Mouse (Mus musculus) neutrophil, adult 5-6 weeks (primary cell): Measurements from ENCODE around the gene Itpkc. TPM values are rescaled to one million over a fixed set of nuclear protein-coding genes. Genes with fewer than 3 reads are reported as not detected.
A peak's percentile ranks its signal among the peaks of the same experiment; 100 is the strongest.

Experiments
- ATAC-seq: fragments of 151-379, 151-347 bp; 2 replicates; pipeline ENCODE4 v1.8.0; 2017; ENCODE audit warnings: mild to moderate bottlenecking, moderate TSS enrichment; ENCODE audit not compliant: insufficient number of reproducible peaks, poor library complexity, low FRiP score, severe bottlenecking; ENCODE audit errors: extremely low read depth
- total RNA-seq: library from RNA; stranded (forward); fragments of 200-1000 nt; gene quantifications from 2 replicates; pipeline ENCODE4 v1.2.3, GENCODE M21; 2017

Itpkc gene
- total RNA-seq, 1 experiment from 2014 or later, result 12.0 TPM

- no peak for ATAC-seq
Measured at GRCm38 (mm10) chr7:27170981-27171380, 57.5 kb downstream of the Itpkc start.

DNA sequence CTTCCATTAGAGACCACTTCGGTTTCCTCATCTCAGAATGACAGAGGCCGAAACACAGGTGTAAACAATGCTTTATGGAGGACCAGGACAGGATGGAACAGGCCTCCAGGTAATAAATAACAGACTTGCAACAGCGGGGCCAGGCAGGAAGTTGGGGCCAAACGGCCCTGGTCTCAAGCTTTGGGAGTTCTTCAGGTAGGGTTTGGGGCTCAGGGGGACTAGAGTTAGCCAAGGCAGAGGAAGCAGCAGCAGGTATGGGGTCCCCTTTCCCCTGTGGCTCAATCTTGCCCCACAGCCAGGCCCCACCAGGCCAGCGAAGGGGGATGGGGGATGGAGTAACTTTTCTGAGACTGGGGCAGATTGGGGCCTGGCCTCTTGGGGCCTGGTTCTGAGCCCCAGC is 60.1 kb downstream of the Itpkc start:
- ATAC-seq, result no peak

DNA sequence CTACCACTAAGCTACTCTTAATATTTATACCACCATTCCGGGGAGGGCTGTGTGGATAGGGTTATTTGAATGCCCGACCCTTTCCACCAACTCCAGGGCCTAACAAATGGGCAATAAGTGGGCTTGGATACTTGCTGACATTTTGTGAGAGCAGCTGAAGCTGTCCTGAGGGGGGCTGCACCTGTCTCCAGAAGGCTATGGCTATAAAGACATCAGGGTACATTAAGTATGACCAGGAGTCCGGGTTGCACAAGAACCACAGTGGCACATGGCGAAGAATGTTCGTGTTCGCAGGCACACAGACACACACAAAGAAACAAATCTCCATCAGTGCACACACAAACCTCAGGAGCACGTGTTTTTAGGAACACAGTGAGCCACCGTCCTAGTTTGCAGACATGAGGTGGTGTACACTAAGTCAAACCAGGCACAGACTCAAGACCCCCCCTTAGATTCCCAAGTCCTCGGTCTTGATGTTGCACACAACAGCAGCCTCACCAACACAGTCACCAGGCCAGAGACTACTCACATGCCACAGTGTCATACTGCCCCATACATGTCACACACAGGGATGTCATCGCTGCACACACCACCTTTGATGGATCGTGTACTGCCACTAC is 60.9 kb downstream of the Itpkc start:
- no peak for ATAC-seq

DNA sequence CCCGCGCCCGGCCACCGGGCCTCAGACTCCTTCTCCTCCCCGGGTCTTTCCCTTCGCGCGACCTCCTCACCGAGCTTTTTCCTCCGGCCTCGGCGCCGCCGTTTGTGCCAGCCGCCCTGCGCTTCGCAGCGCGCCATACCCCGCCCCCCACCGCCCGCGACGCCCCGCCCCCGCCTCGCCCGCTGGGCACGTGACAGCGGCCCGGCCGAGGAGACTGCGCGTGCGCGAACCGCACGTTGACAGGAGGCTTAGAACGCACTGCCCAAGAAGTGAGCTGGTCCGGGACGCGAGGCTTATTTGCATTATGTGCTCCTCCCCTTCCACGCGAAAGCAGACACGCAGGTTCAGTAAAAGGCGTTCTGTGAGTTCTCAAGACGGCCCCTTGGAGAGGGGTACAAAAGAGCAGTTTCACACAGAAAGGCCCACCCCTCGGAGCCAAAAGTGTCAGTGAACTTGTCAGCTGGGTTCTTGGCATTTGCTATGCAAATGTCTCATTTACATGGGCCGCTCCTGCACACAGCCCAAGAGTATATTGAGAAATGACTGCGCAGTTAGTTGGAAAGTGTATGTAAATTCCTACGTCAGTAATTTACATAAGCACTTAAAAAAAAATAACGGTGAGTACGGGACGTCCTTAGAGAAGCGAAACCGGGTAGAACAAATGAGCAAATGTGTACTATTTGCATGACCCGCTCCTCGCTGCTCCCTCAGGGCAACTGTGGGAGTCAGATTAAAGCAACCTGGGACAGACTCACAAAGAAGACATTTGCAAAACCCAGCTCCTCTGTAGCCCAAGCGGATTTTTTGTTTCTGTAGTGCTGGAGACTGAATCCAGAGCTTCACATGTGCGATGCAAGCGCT is 61.6 kb downstream of the Itpkc start, which contains the start of gene Egln2:
TSS of gene Egln2 (minus strand) at position 189 of the 861 bp plus-strand sequence.
- ATAC-seq, result peak; percentile 72

DNA sequence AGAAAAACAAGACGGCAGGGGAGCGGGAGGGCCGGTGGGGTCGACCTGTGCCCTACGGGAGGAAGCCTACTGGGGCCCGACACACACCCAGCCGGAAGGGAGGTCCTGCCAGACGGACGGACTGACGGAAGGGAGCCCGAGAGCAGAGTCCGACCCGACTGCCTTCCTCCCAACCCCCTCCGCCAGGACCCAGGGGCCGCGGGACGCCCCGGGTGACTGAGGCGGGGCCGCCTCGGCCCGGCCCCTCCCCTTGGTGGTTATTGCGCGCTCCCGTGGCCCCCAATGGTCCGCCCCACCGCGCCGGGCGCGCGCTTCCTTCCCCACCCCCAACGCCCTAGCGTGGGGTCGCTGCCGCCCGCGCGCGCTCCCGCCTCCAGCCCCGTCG is 62.2 kb downstream of the Itpkc start:
- peak; percentile 33 for ATAC-seq

GRCm38 (mm10) chr7:27165696-27166095 is 62.8 kb downstream of the Itpkc start:
- no peak for ATAC-seq

- ATAC-seq, result no peak
Measured at GRCm38 (mm10) chr7:27165007-27165655, 63.3 kb downstream of the Itpkc start.

- ATAC-seq, result no peak
Measured at GRCm38 (mm10) chr7:27164112-27164947, 64.1 kb downstream of the Itpkc start.

DNA sequence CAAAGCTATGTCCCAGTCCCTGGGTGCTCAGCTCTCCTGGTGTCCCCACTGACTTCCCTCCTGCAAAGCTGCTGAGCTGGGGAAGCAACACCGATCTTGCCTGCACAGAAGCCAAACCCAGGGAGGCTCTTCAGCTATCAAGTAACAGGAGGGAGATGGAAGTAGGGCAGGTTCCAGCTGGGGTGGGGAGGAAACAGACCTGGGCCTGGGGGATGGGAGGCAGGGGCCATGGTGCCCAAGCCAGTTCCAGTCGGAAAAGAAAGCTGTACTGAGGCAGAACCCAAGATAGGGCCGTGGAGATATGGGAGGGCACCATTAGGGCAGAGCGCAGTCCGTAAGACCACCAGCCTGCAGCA is 65.0 kb downstream of the Itpkc start:
- no peak for ATAC-seq

- ATAC-seq, result no peak
Measured at GRCm38 (mm10) chr7:27162780-27163449, 65.5 kb downstream of the Itpkc start.

DNA sequence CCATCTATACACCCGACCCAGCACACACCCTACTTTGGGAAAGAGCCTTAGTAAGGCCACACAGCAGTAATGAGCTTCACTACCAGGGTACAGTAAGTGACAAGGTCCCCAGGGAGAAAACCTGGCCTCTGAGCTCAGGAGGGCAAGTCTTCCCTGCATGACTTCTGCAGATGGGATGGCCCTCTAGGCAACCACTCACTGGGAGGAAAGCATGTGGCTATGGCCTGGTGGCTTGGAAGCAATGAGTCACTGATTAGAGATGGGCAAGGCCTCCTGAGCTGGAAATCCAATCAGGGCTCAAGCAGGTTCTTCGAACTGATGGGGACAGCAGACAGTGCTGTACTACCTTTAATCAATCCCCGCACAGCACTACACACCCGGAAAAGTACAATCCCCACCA is 66.7 kb downstream of the Itpkc start:
- no peak for ATAC-seq

DNA sequence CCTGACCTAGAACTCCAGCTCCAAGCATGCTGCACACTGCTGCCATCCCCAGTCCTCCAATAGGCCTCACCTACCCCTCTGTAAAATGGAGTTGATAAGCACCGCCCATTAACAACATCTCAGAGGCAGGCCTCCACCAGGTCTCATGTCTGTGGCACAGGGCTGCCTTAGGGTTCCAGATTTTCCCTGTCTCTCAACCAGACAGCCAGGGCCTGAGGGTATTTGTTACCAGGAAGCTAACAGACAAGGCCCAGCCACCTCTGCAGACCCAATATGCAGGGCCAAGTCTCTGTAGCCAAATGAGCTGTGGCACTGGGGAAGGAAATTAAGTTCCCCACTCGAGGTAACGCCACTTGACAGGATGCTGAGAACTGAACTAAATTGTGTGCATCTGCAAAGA is 67.5 kb downstream of the Itpkc start:
- ATAC-seq, result no peak

GRCm38 (mm10) chr7:27159882-27160281 is 68.6 kb downstream of the Itpkc start:
- ATAC-seq, result peak; percentile 78

- no peak for ATAC-seq
Measured at GRCm38 (mm10) chr7:27159256-27159655, 69.2 kb downstream of the Itpkc start.

DNA sequence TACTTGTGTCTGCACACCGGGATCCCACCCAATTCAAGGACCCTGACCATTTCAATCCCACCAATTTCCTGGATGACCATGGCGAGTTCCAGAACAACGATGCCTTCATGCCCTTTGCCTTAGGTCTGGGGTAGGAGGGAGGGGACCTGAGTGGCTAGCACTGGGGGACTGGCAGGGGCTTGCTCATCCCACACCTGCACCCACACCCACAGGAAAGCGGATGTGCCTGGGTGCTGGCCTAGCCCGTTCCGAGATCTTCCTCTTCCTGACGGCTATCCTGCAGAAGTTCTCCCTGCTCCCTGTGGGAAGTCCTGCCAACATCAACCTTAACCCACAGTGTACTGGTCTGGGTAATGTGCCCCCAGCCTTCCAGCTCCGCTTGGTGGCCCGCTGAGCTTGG is 70.3 kb downstream of the Itpkc start:
- ATAC-seq, result no peak
